Mouse (Mus musculus) small intestine, adult 2 months (tissue): Measurements from ENCODE around the gene Olfr1247.

Source experiments
- CTCF ChIP-seq: fragments of 200-500 bp; IDR thresholded peaks from 2 replicates; pipeline ENCODE4 v1.5.1; 2012; ENCODE audit warnings: low read depth, mild to moderate bottlenecking, control low read depth, inconsistent platforms, low read length, moderate library complexity, mixed read lengths; ENCODE audit not compliant: insufficient replicate concordance, insufficient read length; ENCODE audit errors: extremely low read depth
- POLR2A ChIP-seq: fragments of 200-500 bp; IDR thresholded peaks from 2 replicates; pipeline ENCODE4 v1.6.1; 2012; ENCODE audit warnings: low read depth, mild to moderate bottlenecking, control low read depth, inconsistent platforms, low read length, moderate library complexity

- TF ChIP-seq POLR2A (no peak), CTCF (no peak)
These were observed 20.9 kb downstream of the Olfr1247 start, which contains the start of gene Olfr1246 for GRCm38 (mm10) chr2:89593057-89593456.
